Mouse (Mus musculus) adrenal gland, postnatal 10 days (tissue): ENCODE measurements around the gene Gm13089. TPM values are rescaled to one million over a fixed set of nuclear protein-coding genes. Genes with fewer than 3 reads are reported as not detected.
"Not testable (repeated sequence)": the region's sequence is repeated elsewhere in the genome, so short reads cannot be mapped to it uniquely, and the experiment has no call there.

Experiments
- DNase-seq: peaks from one replicate; pipeline ENCODE4 v3.0.0; 2021; ENCODE audit warnings: mixed read lengths
- long read RNA-seq, 2 experiments: library from polyadenylated mRNA; stranded (forward); transcript quantifications; one replicate each; pipeline ENCODE4 v2.0.0; 2021
- total RNA-seq, 2 experiments: library from RNA; stranded (reverse); gene quantifications; 2 replicates each; pipeline ENCODE4 v1.2.3; 2021

The Gm13089 gene
- total RNA-seq = not detected
- long read RNA-seq, experiment 1 = 0 reads
- long read RNA-seq, experiment 2 = 0 reads

DNA sequence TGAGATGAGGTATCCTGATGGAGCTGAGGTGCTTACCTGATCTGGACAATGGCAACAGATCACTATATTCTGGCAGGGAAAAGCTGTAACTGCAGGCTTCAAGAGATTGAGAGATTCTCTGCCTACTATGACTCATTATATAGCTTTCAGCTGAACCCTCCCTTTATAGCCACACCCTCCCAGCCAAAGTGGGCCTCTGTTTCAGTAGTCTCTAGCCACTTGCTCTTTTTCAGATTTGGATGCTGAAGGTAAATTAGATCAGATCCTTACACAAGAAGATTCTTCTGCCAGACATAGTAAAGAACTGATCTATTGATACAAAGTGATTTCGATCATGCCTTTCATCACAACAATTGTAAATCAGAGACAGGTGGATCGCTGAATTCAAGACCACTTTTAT is at the start of gene Gm13089:
Gm13089 (minus strand) TSS at position 101 of the 400 bp plus-strand sequence.
- no peak for DNase-seq

- no peak for DNase-seq
These were observed 16.6 kb upstream of the Gm13089 start, which contains the start of gene Gm13078 for GRCm38 (mm10) chr4:143719155-143719554. Gm13078 (plus strand) TSS chr4:143719455.

- not testable (repeated sequence) for DNase-seq
These were observed 45.4 kb downstream of the Gm13089 start, which contains the start of gene Gm13088 for GRCm38 (mm10) chr4:143657146-143657545. Gm13088 (minus strand) TSS chr4:143657246.

Other genes starting within 250 kb of the Gm13089 start
- not detected for gene Gm13043, start 191.4 kb downstream of the Gm13089 start, total RNA-seq
- gene Gm13040, start 166.8 kb downstream of the Gm13089 start, total RNA-seq = not detected
- gene BC080695, start 151.0 kb downstream of the Gm13089 start, total RNA-seq = not detected
- gene Gm13057, start 151.0 kb downstream of the Gm13089 start, total RNA-seq = not detected
- gene Gm13083, start 87.7 kb downstream of the Gm13089 start, total RNA-seq = not detected
- not detected for gene Gm13088, start 45.5 kb downstream of the Gm13089 start, total RNA-seq
- gene Gm13078, start 16.7 kb upstream of the Gm13089 start, total RNA-seq = not detected
- gene Gm13023, start 86.6 kb upstream of the Gm13089 start, total RNA-seq = not detected
- gene Gm13084, start 113.4 kb upstream of the Gm13089 start, total RNA-seq = not detected
- gene Gm13103, start 143.8 kb upstream of the Gm13089 start, total RNA-seq = not detected
- not detected for gene Pramef6, start 197.7 kb upstream of the Gm13089 start, total RNA-seq
- gene Pramef25, start 248.3 kb upstream of the Gm13089 start, total RNA-seq = not detected